Mouse (Mus musculus): Measurements from ENCODE around the gene Atxn7l3.

DNA sequence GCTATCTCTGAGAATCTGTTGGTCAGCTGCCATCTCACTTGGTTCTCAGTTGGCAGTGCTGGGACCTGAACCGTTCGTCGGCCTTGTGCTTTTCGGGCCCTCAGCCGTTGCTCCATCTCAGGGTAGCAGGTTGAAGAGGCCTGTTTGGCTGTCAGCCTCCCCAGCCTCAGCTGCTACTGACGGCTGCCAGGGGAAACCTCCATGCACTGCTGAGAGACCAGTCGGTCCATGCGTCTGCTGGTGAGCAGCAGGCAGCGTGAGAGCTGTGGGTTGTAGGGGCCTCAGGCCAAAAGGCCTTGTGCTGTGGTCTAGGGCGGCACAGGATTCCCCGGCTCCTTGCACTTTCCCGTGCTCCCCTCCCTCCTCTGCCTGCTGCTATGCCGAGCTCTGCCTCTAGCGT, 30.6 kb downstream of the Atxn7l3 start:
- TF ChIP-seq CTCF (conservative IDR thresholded peaks at IDR 0.05; ENCODE audit: low read length) (no peak), POU5F1 (IDR thresholded peaks at IDR 0.05; ENCODE audit: borderline replicate concordance, low read length) (no peak)

Measured in E14TG2a.4 (cell line).